Mouse (Mus musculus): ENCODE measurements at regions not wholly inside any gene's neighbourhood (a gene's known extent, or its start where the extent isn't known, plus 50 kb on each side); places are given as distances from the start of the nearest gene placed in this dataset.
"Not testable (repeated sequence)": the region's sequence is repeated elsewhere in the genome, so short reads cannot be mapped to it uniquely, and the experiment has no call there.

- DNase-seq (ENCODE audit: low read depth, low spot score): no peak
These were observed 60.0 kb downstream of the Dact2 start for GRCm38 (mm10) chr17:14144082-14144481.

- no peak for DNase-seq (ENCODE audit: low read depth, low spot score)
These were observed 62.4 kb downstream of the Dact2 start for GRCm38 (mm10) chr17:14141669-14142068.

- DNase-seq (ENCODE audit: low read depth, low spot score): no peak
These were observed 63.8 kb downstream of the Dact2 start for GRCm38 (mm10) chr17:14140266-14140665.

GRCm38 (mm10) chr17:14138941-14139340 is 65.2 kb downstream of the Dact2 start:
- no peak for DNase-seq (ENCODE audit: low read depth, low spot score)

- DNase-seq (ENCODE audit: low read depth, low spot score): peak; percentile 13
These were observed 67.3 kb downstream of the Dact2 start for GRCm38 (mm10) chr17:14136702-14137315.

GRCm38 (mm10) chr17:14134604-14135003 is 69.5 kb downstream of the Dact2 start:
- DNase-seq (ENCODE audit: low read depth, low spot score): no peak

GRCm38 (mm10) chr17:14133986-14134385 is 70.1 kb downstream of the Dact2 start:
- DNase-seq (ENCODE audit: low read depth, low spot score): no peak

GRCm38 (mm10) chr17:14127031-14127430 is 67.7 kb upstream of the Gm7358 start:
- not testable (repeated sequence) for DNase-seq (ENCODE audit: low read depth, low spot score)

GRCm38 (mm10) chr17:14118863-14119262 is 59.5 kb upstream of the Gm7358 start:
- no peak for DNase-seq (ENCODE audit: low read depth, low spot score)

- DNase-seq (ENCODE audit: low read depth, low spot score): no peak
These were observed 56.9 kb upstream of the Gm7358 start for GRCm38 (mm10) chr17:14116223-14116622.

- no peak for DNase-seq (ENCODE audit: low read depth, low spot score)
These were observed 55.5 kb upstream of the Gm7358 start for GRCm38 (mm10) chr17:14114856-14115255.

GRCm38 (mm10) chr17:14111692-14112091 is 52.4 kb upstream of the Gm7358 start:
- not testable (repeated sequence) for DNase-seq (ENCODE audit: low read depth, low spot score)

Measured in WW6 (cell line).